Mouse (Mus musculus) ES-E14 (cell line): Measurements from ENCODE around the gene Gm9513. TPM values are rescaled to one million over a fixed set of nuclear protein-coding genes. Genes with fewer than 3 reads are reported as not detected.

Experiments used
- DNase-seq: peaks from one replicate; pipeline ENCODE4 v3.0.0-alpha.2; 2013; ENCODE audit warnings: low read depth, low spot score
- H3K27ac ChIP-seq: 2 replicates; pipeline ENCODE4 v1.5.1; 2012; ENCODE audit warnings: low read depth, mild to moderate bottlenecking, low read length, moderate library complexity, mixed read lengths; ENCODE audit not compliant: poor library complexity, insufficient read depth, severe bottlenecking
- H3K36me3 ChIP-seq: 2 replicates; pipeline ENCODE4 v1.6.1; 2012; ENCODE audit warnings: mild to moderate bottlenecking, low read length, moderate library complexity, mixed read lengths; ENCODE audit not compliant: control insufficient read depth, poor library complexity, insufficient read depth, severe bottlenecking
- H3K4me1 ChIP-seq, 2 experiments: fragments of 150-350 bp in 1 of 2; sonication (generic) in 1 of 2; 2 replicates each; pipeline ENCODE4 v1.6.1; 2012; ENCODE audit warnings: low read length in 2 of 2, mild to moderate bottlenecking in 1 of 2, mixed read lengths in 1 of 2; ENCODE audit not compliant: control insufficient read depth in 2 of 2, insufficient read depth in 2 of 2, poor library complexity in 1 of 2
- H3K4me3 ChIP-seq, 2 experiments: fragments of 150-350 bp in 1 of 2; sonication (generic) in 1 of 2; 2 replicates each; pipeline ENCODE4 v1.5.1; 2012; ENCODE audit warnings: low read length in 2 of 2, low read depth in 1 of 2, mild to moderate bottlenecking in 1 of 2, mixed read lengths in 1 of 2; ENCODE audit not compliant: insufficient read depth in 1 of 2, poor library complexity in 1 of 2, severe bottlenecking in 1 of 2
- H3K9ac ChIP-seq: 2 replicates; pipeline ENCODE4 v1.6.1; 2012; ENCODE audit warnings: low read depth, mild to moderate bottlenecking, low read length, mixed read lengths; ENCODE audit not compliant: poor library complexity, insufficient read depth, severe bottlenecking
- H3K9me3 ChIP-seq: fragments of 150-350 bp; sonication (generic); 2 replicates; pipeline ENCODE4 v1.6.1; 2012; ENCODE audit warnings: low read depth, mild to moderate bottlenecking, low read length; ENCODE audit not compliant: control insufficient read depth, insufficient read depth
- CHD2 ChIP-seq: IDR thresholded peaks from 2 replicates; pipeline ENCODE4 v1.6.1; 2014; ENCODE audit warnings: mild to moderate bottlenecking, low read depth, low read length, inconsistent platforms
- HCFC1 ChIP-seq: IDR thresholded peaks from 2 replicates; pipeline ENCODE4 v1.6.1; 2012; ENCODE audit warnings: low read length, inconsistent platforms, borderline replicate concordance; ENCODE audit not compliant: insufficient read depth
- MAFK ChIP-seq: IDR thresholded peaks from 2 replicates; pipeline ENCODE4 v1.6.1; 2014; ENCODE audit warnings: mild to moderate bottlenecking, low read depth, low read length, inconsistent platforms; ENCODE audit not compliant: insufficient read depth
- ZC3H11A ChIP-seq: IDR thresholded peaks from 2 replicates; pipeline ENCODE4 v1.6.1; 2012; ENCODE audit warnings: low read depth, mild to moderate bottlenecking, inconsistent platforms, low read length, borderline replicate concordance
- ZNF384 ChIP-seq: IDR thresholded peaks from 2 replicates; pipeline ENCODE4 v1.6.1; 2012; ENCODE audit warnings: low read depth, low read length, inconsistent platforms
- in situ Hi-C, 2 experiments: fragments of 600-800 bp; cut with MboI; formaldehyde crosslinking; loops; one replicate each; pipeline ENCODE4 v1.15.1; 2025; ENCODE audit warnings: low sequenced_read_pairs in 2 of 2, inconsistent platforms in 1 of 2; ENCODE audit not compliant: unreplicated experiment in 2 of 2
- total RNA-seq: library from RNA; depleted of rRNA; stranded (reverse); fragments of 300-350 nt; gene quantifications from 2 replicates; pipeline ENCODE4 v1.2.3, GENCODE M21; 2012; rRNA removed

The Gm9513 gene
- not detected in 2 replicates for total RNA-seq

DNA sequence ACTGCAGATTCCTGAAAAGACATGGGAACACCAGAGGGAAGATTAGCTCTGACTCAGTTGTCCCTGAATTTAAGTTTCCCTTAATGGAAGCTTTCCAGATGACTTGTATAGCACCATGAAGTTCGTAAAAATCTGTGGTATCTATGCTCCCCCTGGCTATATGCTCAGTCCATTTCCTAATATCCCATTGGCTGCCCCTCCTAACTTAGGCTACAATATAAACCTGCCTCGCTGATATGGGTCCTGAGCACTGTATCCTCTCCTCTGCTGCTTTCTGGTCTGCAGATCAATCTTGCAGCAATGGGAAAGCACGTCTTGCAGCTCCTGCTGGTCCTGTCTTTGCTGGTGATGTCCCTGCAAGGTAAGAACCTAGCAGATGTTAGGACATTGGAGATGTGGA is at the start of gene Gm9513:
Gm9513 (plus strand) TSS at position 301 of the 400 bp plus-strand sequence.
- DNase-seq: no peak
- in situ Hi-C loops: no loop called here
- Histone ChIP-seq H3K4me1 (no peaks in the 10 kb centered on the region), H3K36me3 (no peaks in the 10 kb centered on the region), H3K27ac (no peak within 1 kb of the TSS), H3K9ac (no peak within 1 kb of the TSS), H3K9me3 (no peaks in the 10 kb centered on the region), H3K4me3 (no peak within 1 kb of the TSS)
- TF ChIP-seq MAFK (no peak), HCFC1 (no peak), ZNF384 (no peak), ZC3H11A (no peak), CHD2 (no peak)

DNA sequence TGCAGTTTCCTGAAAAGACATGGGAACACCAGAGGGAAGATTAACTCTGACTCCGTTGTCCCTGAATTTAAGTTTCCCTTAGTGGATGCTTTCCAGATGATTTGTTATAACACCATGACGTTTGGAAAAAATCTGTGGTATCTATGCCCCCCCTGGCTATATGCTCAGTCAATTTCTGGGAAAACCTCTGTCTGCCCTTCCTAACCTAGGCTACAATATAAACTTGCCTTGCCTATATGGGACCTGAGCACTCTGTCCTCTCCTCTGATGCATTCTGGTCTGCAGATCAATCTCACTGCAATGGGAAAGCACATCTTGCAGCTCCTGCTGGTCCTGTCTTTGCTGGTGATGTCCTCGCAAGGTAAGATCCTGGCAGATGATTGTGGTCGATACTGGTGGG is 43.9 kb upstream of the Gm9513 start, which contains the start of gene Gm7257:
Gm7257 (plus strand) TSS at position 301 of the 400 bp plus-strand sequence.
- Histone ChIP-seq H3K9me3 (no peaks in the 10 kb centered on the region), H3K27ac (no peak within 1 kb of the TSS), H3K4me3 (no peak within 1 kb of the TSS), H3K9ac (no peak within 1 kb of the TSS), H3K36me3 (no peaks in the 10 kb centered on the region), H3K4me1 (no peaks in the 10 kb centered on the region)
- TF ChIP-seq ZC3H11A (no peak), CHD2 (no peak), MAFK (no peak), HCFC1 (no peak), ZNF384 (no peak)
- in situ Hi-C loops: no loop called here
- no peak for DNase-seq

GRCm38 (mm10) chr9:36435051-36435764 is 40.2 kb upstream of the Gm9513 start:
- TF ChIP-seq CHD2 (no peak), MAFK (no peak), ZNF384 (no peak), ZC3H11A (peak; percentile 57), HCFC1 (no peak)
- no peaks in the 10 kb centered on the region for H3K36me3 ChIP-seq
- peak; percentile 62 for DNase-seq
- no peak overlapping the region for H3K27ac ChIP-seq
- H3K4me1 ChIP-seq: no peaks in the 10 kb centered on the region
- in situ Hi-C loops: no loop called here
- H3K9ac ChIP-seq: no peak overlapping the region
- no peaks in the 10 kb centered on the region for H3K9me3 ChIP-seq
- H3K4me3 ChIP-seq: no peak overlapping the region

- TF ChIP-seq HCFC1: no peak
- TF ChIP-seq ZNF384: no peak
- no peak for TF ChIP-seq ZC3H11A
- TF ChIP-seq MAFK: no peak
- no peak for TF ChIP-seq CHD2
- DNase-seq: no peak
- H3K9ac ChIP-seq: no peak overlapping the region
- H3K4me1 ChIP-seq: no peaks in the 10 kb centered on the region
- in situ Hi-C loops: no loop called here
- H3K36me3 ChIP-seq: peaks cover 5% of the 10 kb centered on the region; the same call in 1 of the 2 replicates
- no peak overlapping the region for H3K4me3 ChIP-seq
- peak overlapping the region; percentile 81 for H3K27ac ChIP-seq
- peaks cover 8% of the 10 kb centered on the region for H3K9me3 ChIP-seq
Observed at GRCm38 (mm10) chr9:36494501-36495220, 19.2 kb downstream of the Gm9513 start.
